18 mouse cellular contexts compared by ENCODE assay signal in genomic region chr14:103932170-103932569, GRCm38 (mm10).
"Had no signal": no experiment of that assay in that cellular context is flagged by ENCODE, and none has a peak within 500 bp of the region (broad histone marks: within the 10 kb centered on the region; RNA-seq: fewer than 3 reads in every experiment).

No protein-coding gene starts in this region.

- H3K27ac ChIP-seq: midbrain, embryonic 10.5 days; midbrain, embryonic 13.5 days; neural tube, embryonic 13.5 days; neural tube, embryonic 15.5 days had no signal

- H3K36me3 ChIP-seq: midbrain, embryonic 10.5 days; midbrain, embryonic 13.5 days; neural tube, embryonic 13.5 days; neural tube, embryonic 15.5 days had no signal

- H3K4me1 ChIP-seq: midbrain, embryonic 10.5 days; midbrain, embryonic 13.5 days; neural tube, embryonic 13.5 days; neural tube, embryonic 15.5 days had no signal

- DNase-seq: lung, adult 18-20 months; lung, embryonic 14.5 days; lung, postnatal 10 days; lung, postnatal 4 days; retina, postnatal 1 day; right cerebral cortex, adult 18-20 months; right cerebral cortex, postnatal 25 days; right cerebral cortex, postnatal 4 days; spleen, adult 18-20 months; thymus, adult 18-20 months; thymus, postnatal 14 days; thymus, postnatal 36 days had no signal

- ATAC-seq: midbrain, embryonic 13.5 days; midbrain, embryonic 16.5 days had no signal

- H3K27me3 ChIP-seq: midbrain, embryonic 13.5 days; neural tube, embryonic 13.5 days; neural tube, embryonic 15.5 days had no signal

- H3K9me3 ChIP-seq: midbrain, embryonic 10.5 days; midbrain, embryonic 13.5 days; neural tube, embryonic 13.5 days; neural tube, embryonic 15.5 days had no signal

- H3K4me3 ChIP-seq: midbrain, embryonic 10.5 days; midbrain, embryonic 13.5 days; myocyte; neural tube, embryonic 13.5 days; neural tube, embryonic 15.5 days had no signal

- H3K9ac ChIP-seq: lung, embryonic 14.5 days; midbrain, embryonic 13.5 days; neural tube, embryonic 13.5 days; neural tube, embryonic 15.5 days had no signal

- H3K4me2 ChIP-seq: lung, embryonic 14.5 days; midbrain, embryonic 13.5 days; neural tube, embryonic 13.5 days; neural tube, embryonic 15.5 days had no signal
